Mouse (Mus musculus) liver, embryonic 14.5 days (tissue): ENCODE measurements around the gene Polr3b.

Experiments
- CTCF ChIP-seq: IDR thresholded peaks from 2 replicates; pipeline ENCODE4 v1.5.1; 2016; ENCODE audit warnings: antibody characterized with exemption, low read depth, control low read depth
- EP300 ChIP-seq: IDR thresholded peaks from 2 replicates; pipeline ENCODE4 v1.6.1; 2016; ENCODE audit warnings: antibody characterized with exemption, low read depth

DNA sequence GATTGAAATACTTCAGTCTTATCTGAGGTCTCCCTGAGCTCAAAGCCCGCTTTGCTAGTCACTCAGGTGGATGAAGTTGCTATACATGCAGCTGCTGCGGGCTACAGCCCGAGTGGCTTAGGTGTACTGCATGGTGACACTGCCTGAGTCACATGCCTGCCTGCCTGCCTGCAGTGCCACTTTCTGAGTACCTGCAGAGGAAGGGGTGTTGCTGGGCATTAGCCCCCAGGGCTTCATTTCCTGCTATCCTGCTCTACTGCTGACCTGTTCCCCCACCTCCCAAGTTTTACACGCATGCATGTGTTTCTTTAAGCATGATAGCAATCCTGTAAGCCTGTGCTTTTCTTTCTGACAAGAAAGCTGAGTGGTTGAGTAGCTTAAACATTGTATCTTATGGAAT lies 65.6 kb downstream of the Polr3b start:
- no peak for TF ChIP-seq EP300
- TF ChIP-seq CTCF: no peak
